Mouse (Mus musculus): Measurements from ENCODE around the gene Bcl2a1b. TPM values are rescaled to one million over a fixed set of nuclear protein-coding genes. Genes with fewer than 3 reads are reported as not detected.
A peak's percentile ranks its signal among the peaks of the same experiment; 100 is the strongest.
"Not testable (repeated sequence)": the region's sequence is repeated elsewhere in the genome, so short reads cannot be mapped to it uniquely, and the experiment has no call there.

Bcl2a1b gene
- total and polyA plus RNA-seq, 3 experiments, result 0.41 to 0.82 (median 0.68) TPM

DNA sequence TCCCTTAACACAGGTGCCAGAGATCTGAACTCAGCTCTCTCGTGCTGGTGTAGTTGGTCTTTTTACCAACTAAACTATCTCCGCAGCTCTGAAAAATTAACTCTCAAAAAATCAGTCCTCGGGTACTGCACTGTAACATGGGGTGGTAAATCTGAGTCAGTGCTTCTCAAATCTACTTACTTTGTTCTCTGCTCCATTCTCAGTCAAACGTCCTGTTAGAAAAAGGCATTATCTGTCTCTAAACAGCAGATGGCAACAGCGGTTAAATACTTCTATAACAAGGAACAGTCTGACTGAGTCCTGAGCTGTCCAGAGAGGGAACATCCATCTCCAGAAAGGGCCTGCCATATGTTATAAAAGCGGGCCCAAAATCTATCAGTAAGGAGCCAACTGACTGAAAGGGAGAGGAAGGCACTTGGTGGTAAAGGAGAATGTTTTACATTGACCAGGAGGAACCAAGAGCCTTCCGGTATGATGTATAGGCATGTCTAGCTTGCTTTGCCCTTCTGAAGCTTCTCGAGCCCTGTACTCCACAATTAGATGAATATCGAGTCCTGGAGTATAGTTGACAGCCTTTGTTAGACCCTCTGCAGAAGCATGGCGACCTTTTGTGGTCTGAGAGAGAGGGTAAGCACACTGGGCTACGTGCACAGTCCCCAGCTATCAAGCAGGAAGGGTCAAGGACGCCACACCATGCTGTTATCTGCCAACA is 11.5 kb downstream of the Bcl2a1b start, which contains the start of gene Mthfs:
Mthfs (plus strand) TSS at position 324 of the 712 bp plus-strand sequence.
- Histone ChIP-seq H3K9ac (ENCODE audit: low read depth, low read length) (peak within 1 kb of the TSS; percentile 57), H3K27ac (peak within 1 kb of the TSS; percentile 93), H3K4me3 (peak within 1 kb of the TSS; percentile 53)
- WGBS, result 18% methylated on average over 9 of the region's 12 CpGs
- H3K79me2 ChIP-seq (replicated peaks; ENCODE audit: control insufficient read depth, insufficient read depth, low read length); intact Hi-C loops (cut with DNase I); H3K36me3 ChIP-seq (ENCODE audit: control insufficient read depth, insufficient read depth, low read length); H3K4me1 ChIP-seq (ENCODE audit: control insufficient read depth, insufficient read depth, low read length); H3K27me3 ChIP-seq (ENCODE audit: control insufficient read depth, insufficient read depth, low read length): not testable (repeated sequence)
- peak in 1 of 2 experiments; percentile 13 for DNase-seq
- TF ChIP-seq CTCF (IDR thresholded peaks at IDR 0.05), result peak; percentile 57

DNA sequence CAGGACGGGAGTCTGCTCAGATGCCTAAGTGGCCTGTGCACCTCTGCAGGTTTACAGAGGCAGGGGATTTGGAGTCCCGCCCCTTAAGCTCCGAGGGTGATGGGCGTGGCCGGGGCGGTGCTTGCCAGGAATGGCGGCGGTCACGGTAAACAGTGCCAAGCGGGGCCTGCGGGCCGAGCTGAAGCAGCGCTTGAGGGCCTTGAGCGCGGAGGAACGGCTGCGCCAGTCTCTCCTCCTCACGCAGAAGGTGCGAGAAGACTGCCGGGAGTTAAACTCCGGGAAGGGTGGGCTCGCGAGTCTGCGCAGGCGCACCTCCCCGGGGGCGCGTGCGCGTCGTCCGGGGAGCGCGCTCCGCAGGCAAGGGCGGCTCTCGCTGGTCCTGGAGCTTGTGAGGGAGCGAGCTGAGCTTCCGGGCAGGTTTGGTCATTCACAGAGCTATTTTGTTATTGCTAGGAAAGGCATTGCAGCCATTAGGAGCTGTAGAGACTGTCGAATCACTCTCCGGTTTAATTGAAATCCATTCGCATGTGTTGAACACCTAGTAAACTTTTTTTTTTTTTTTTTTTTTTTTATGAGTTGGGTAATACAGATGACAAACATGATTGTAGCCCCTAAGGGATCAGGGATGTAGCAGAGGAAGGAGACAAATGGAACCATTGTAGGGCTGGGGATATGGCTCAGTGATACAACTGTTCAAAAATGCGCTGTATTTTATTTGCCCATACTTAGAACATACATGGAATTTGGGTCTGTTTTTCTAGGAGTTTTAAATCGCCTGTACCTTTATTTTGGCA is 12.3 kb downstream of the Bcl2a1b start:
- peak; percentile 94 to 95 for DNase-seq
- H3K27ac ChIP-seq, result peak overlapping the region; percentile 93
- peak overlapping the region; percentile 57 for H3K9ac ChIP-seq (ENCODE audit: low read depth, low read length)
- intact Hi-C loops (cut with DNase I); H3K36me3 ChIP-seq (ENCODE audit: control insufficient read depth, insufficient read depth, low read length); H3K79me2 ChIP-seq (replicated peaks; ENCODE audit: control insufficient read depth, insufficient read depth, low read length); H3K4me1 ChIP-seq (ENCODE audit: control insufficient read depth, insufficient read depth, low read length); H3K27me3 ChIP-seq (ENCODE audit: control insufficient read depth, insufficient read depth, low read length): not testable (repeated sequence)
- H3K4me3 ChIP-seq, result peak overlapping the region; percentile 53
- WGBS, result 3% methylated on average over 18 of the region's 44 CpGs

DNA sequence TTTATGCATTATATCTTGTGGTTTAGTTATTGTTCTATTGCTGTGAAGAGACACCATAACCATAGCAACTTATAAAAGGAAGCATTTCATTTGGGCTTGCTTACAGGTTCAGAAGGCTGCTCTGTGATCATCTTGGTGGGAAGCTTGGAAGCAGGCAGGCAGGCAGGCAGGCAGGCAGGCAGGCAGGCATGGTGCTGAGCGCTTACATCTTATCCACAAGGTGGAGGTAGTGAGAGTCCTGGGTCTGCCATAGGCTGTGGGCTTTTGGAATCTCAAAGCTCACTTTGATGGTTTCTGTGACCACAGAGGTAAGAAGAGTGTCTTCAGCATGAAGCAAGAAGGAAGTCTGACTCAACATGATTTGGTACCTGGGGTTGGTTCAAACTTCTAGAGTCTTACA is 13.4 kb downstream of the Bcl2a1b start:
- H3K36me3 ChIP-seq (ENCODE audit: control insufficient read depth, insufficient read depth, low read length), result not testable (repeated sequence)
- peak in 1 of 2 experiments; percentile 23 for DNase-seq

DNA sequence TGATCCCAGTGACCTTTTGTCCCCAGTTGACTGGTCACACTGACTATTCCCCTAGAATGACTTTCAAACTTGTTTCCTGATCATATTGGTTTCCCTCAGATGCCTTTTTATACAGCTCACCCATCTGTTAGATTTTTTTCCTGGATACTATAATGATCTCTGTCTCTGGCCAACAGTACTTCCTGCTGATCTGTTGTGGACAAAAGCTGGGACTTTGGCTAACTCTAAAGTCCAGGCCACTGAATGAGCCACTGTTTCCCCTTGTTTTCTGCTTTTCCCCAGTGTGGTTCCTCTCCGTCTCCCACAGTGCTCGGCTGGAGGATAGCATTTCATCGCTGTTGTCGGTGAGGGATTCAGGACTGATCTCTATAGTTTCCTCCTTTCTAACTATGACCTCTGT is 19.2 kb downstream of the Bcl2a1b start:
- DNase-seq; H3K36me3 ChIP-seq (ENCODE audit: control insufficient read depth, insufficient read depth, low read length); intact Hi-C loops (cut with DNase I); H3K79me2 ChIP-seq (replicated peaks; ENCODE audit: control insufficient read depth, insufficient read depth, low read length); H3K27me3 ChIP-seq (ENCODE audit: control insufficient read depth, insufficient read depth, low read length); H3K4me3 ChIP-seq; H3K9ac ChIP-seq (ENCODE audit: low read depth, low read length); H3K4me1 ChIP-seq (ENCODE audit: control insufficient read depth, insufficient read depth, low read length); H3K27ac ChIP-seq: not testable (repeated sequence)
- WGBS, result 59% methylated on average over 4 of the region's 4 CpGs

More for the DNA sequence above, 13.4 kb downstream of the Bcl2a1b start:
- TF ChIP-seq CTCF (IDR thresholded peaks at IDR 0.05), result peak; percentile 34
- 50% methylated on average over 1 of the region's 1 CpGs for WGBS
- H3K4me1 ChIP-seq (ENCODE audit: control insufficient read depth, insufficient read depth, low read length); H3K4me3 ChIP-seq; H3K27ac ChIP-seq; intact Hi-C loops (cut with DNase I); H3K79me2 ChIP-seq (replicated peaks; ENCODE audit: control insufficient read depth, insufficient read depth, low read length); H3K9ac ChIP-seq (ENCODE audit: low read depth, low read length); H3K27me3 ChIP-seq (ENCODE audit: control insufficient read depth, insufficient read depth, low read length): not testable (repeated sequence)

DNA sequence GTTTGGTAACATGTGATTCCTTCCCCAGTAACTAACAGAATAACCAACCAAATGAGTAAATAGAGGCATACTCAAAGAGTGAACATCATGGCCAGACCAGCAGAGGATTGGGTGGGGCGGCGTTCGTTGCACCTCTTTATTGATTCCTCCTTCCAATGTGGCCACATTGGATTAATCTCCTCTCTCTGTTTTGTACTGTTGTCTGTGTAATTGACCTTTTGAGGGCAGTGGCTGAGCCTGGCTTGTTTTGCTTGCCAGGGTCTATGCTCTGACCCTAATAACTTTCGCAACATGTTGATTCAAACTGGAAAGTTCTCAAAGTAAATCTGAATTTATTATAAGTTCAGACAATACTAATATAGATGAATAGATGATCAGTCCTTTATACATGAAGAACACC is 20.7 kb downstream of the Bcl2a1b start:
- not testable (repeated sequence) for H3K27me3 ChIP-seq (ENCODE audit: control insufficient read depth, insufficient read depth, low read length); H3K36me3 ChIP-seq (ENCODE audit: control insufficient read depth, insufficient read depth, low read length); H3K4me3 ChIP-seq; H3K9ac ChIP-seq (ENCODE audit: low read depth, low read length); DNase-seq; H3K4me1 ChIP-seq (ENCODE audit: control insufficient read depth, insufficient read depth, low read length); H3K27ac ChIP-seq; H3K79me2 ChIP-seq (replicated peaks; ENCODE audit: control insufficient read depth, insufficient read depth, low read length)
- intact Hi-C loops (cut with DNase I), result loop anchor here (10.0 kb wide), 1 partner anchor 455 kb away; no protein-coding TSS in a partner anchor
- WGBS, result 97% methylated on average over 3 of the region's 4 CpGs

DNA sequence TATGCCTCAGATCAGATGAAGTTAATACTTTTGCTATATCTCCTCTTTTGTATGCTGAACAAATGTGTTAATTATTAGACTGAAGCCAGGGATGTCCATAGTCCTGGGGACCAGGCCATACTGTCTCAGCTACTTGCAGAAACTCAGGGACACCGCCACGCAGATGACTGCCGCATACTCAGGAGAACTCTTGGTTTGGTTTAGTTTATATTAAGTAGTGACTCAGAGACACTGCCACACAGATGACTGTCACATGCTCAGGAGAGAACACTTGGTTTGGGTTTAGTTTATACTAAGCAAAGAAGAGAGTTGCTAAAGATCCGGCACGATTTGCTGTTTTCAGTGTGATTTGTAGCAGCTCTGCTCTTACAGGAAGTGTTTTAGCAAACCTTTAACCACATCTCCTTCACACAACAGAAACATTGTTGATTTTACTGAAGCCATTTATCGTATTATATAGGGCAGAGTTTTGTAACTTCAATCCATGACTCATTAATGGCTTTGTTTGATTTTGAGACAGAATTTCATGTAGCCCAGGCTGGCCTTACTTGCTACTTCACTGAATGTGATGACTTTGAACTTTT is 21.8 kb downstream of the Bcl2a1b start:
- not testable (repeated sequence) for DNase-seq; H3K27ac ChIP-seq; H3K27me3 ChIP-seq (ENCODE audit: control insufficient read depth, insufficient read depth, low read length); H3K4me1 ChIP-seq (ENCODE audit: control insufficient read depth, insufficient read depth, low read length); H3K4me3 ChIP-seq; H3K9ac ChIP-seq (ENCODE audit: low read depth, low read length); H3K36me3 ChIP-seq (ENCODE audit: control insufficient read depth, insufficient read depth, low read length); H3K79me2 ChIP-seq (replicated peaks; ENCODE audit: control insufficient read depth, insufficient read depth, low read length)
- intact Hi-C loops (cut with DNase I), result loop anchor here (10.0 kb wide), 1 partner anchor 454 kb away; no protein-coding TSS in a partner anchor
- 84% methylated on average over 6 of the region's 6 CpGs for WGBS
